Mouse (Mus musculus) erythroblast, embryonic 14.5 days (primary cell): ENCODE data around the gene Fbxw24. TPM values are rescaled to one million over a fixed set of nuclear protein-coding genes. Genes with fewer than 3 reads are reported as not detected.
"Not testable (repeated sequence)": the region's sequence is repeated elsewhere in the genome, so short reads cannot be mapped to it uniquely, and the experiment has no call there.

ENCODE experiments used
- H3K27me3 ChIP-seq: 2 replicates; pipeline ENCODE4 v1.6.1; 2012; ENCODE audit warnings: inconsistent platforms; ENCODE audit not compliant: control insufficient read depth
- H3K36me3 ChIP-seq: 2 replicates; pipeline ENCODE4 v1.6.1; 2012; ENCODE audit warnings: mild to moderate bottlenecking, inconsistent platforms; ENCODE audit not compliant: control insufficient read depth
- H3K4me1 ChIP-seq: 2 replicates; pipeline ENCODE4 v1.6.1; 2012; ENCODE audit warnings: inconsistent platforms; ENCODE audit not compliant: control insufficient read depth
- H3K4me3 ChIP-seq: replicated peaks from 2 replicates; pipeline ENCODE3; 2012; ENCODE audit warnings: moderate library complexity, mild to moderate bottlenecking, inconsistent platforms
- H3K9me3 ChIP-seq: 2 replicates; pipeline ENCODE4 v1.6.1; 2012; ENCODE audit warnings: low read length, inconsistent platforms, mixed read lengths; ENCODE audit not compliant: control insufficient read depth
- GATA1 ChIP-seq: IDR thresholded peaks from 2 replicates; pipeline ENCODE4 v1.6.1; 2012; ENCODE audit warnings: low read length, inconsistent platforms, mixed read lengths
- TAL1 ChIP-seq: IDR thresholded peaks from 3 replicates; pipeline ENCODE4 v1.6.1; 2012; ENCODE audit warnings: low read length, inconsistent platforms, mixed read lengths
- polyA plus RNA-seq: library from polyadenylated mRNA; stranded (reverse); fragments of >175 nt; gene quantifications from 2 replicates; pipeline ENCODE4 v1.2.3, GENCODE M21; 2012

The Fbxw24 gene
- not detected in 2 replicates for polyA plus RNA-seq

GRCm38 (mm10) chr9:109625957-109626356 lies at the start of gene Fbxw24:
TSS of gene Fbxw24 (minus strand) at chr9:109626057.
- not testable (repeated sequence) for H3K9me3 ChIP-seq, H3K4me1 ChIP-seq, H3K4me3 ChIP-seq, H3K27me3 ChIP-seq, H3K36me3 ChIP-seq

- H3K36me3 ChIP-seq, H3K4me1 ChIP-seq, H3K4me3 ChIP-seq, H3K27me3 ChIP-seq, H3K9me3 ChIP-seq: not testable (repeated sequence)
Observed at GRCm38 (mm10) chr9:109664552-109664951, 38.7 kb upstream of the Fbxw24 start, which contains the start of gene Fbxw25. TSS of gene Fbxw25 (minus strand) at chr9:109664652.

- H3K9me3 ChIP-seq, H3K27me3 ChIP-seq, H3K36me3 ChIP-seq, H3K4me3 ChIP-seq, H3K4me1 ChIP-seq: not testable (repeated sequence)
Observed at GRCm38 (mm10) chr9:109606837-109607236, 19.0 kb downstream of the Fbxw24 start.

- H3K4me1 ChIP-seq, H3K4me3 ChIP-seq, H3K36me3 ChIP-seq, H3K27me3 ChIP-seq: not testable (repeated sequence)
- peaks cover 10% of the 10 kb centered on the region for H3K9me3 ChIP-seq
Observed at GRCm38 (mm10) chr9:109602128-109602527, 23.7 kb downstream of the Fbxw24 start.

- peaks cover 13% of the 10 kb centered on the region for H3K9me3 ChIP-seq
- H3K4me3 ChIP-seq: no peak overlapping the region
- H3K4me1 ChIP-seq: no peaks in the 10 kb centered on the region
- no peaks in the 10 kb centered on the region for H3K27me3 ChIP-seq
- no peaks in the 10 kb centered on the region for H3K36me3 ChIP-seq
- TF ChIP-seq GATA1 (no peak), TAL1 (no peak)
Observed at GRCm38 (mm10) chr9:109597226-109597625, 28.6 kb downstream of the Fbxw24 start.

- Histone ChIP-seq H3K27me3 (no peaks in the 10 kb centered on the region), H3K4me3 (no peak overlapping the region), H3K36me3 (no peaks in the 10 kb centered on the region), H3K4me1 (no peaks in the 10 kb centered on the region), H3K9me3 (peaks cover 9% of the 10 kb centered on the region)
- TF ChIP-seq TAL1 (no peak), GATA1 (no peak)
Observed at GRCm38 (mm10) chr9:109594866-109595265, 31.0 kb downstream of the Fbxw24 start.

- not testable (repeated sequence) for H3K4me3 ChIP-seq, H3K4me1 ChIP-seq, H3K27me3 ChIP-seq, H3K9me3 ChIP-seq, H3K36me3 ChIP-seq
Observed at GRCm38 (mm10) chr9:109568162-109568561, 57.7 kb downstream of the Fbxw24 start, which contains the start of gene Fbxw15. TSS of gene Fbxw15 (minus strand) at chr9:109568262.

- TF ChIP-seq TAL1: no peak
- no peak for TF ChIP-seq GATA1
- Histone ChIP-seq H3K4me3 (no peak overlapping the region), H3K9me3 (peaks cover 6% of the 10 kb centered on the region; the same call in 1 of the 2 replicates), H3K27me3 (no peaks in the 10 kb centered on the region), H3K4me1 (no peaks in the 10 kb centered on the region), H3K36me3 (no peaks in the 10 kb centered on the region)
Observed at GRCm38 (mm10) chr9:109565546-109565945, 60.3 kb downstream of the Fbxw24 start.

GRCm38 (mm10) chr9:109562106-109562505 lies 63.8 kb downstream of the Fbxw24 start:
- not testable (repeated sequence) for H3K9me3 ChIP-seq, H3K4me3 ChIP-seq, H3K36me3 ChIP-seq, H3K4me1 ChIP-seq, H3K27me3 ChIP-seq

GRCm38 (mm10) chr9:109552483-109552882 lies 73.4 kb downstream of the Fbxw24 start:
- H3K36me3 ChIP-seq: no peaks in the 10 kb centered on the region
- TF ChIP-seq TAL1 (no peak), GATA1 (no peak)
- no peak overlapping the region for H3K4me3 ChIP-seq
- no peaks in the 10 kb centered on the region for H3K27me3 ChIP-seq
- H3K4me1 ChIP-seq: no peaks in the 10 kb centered on the region
- H3K9me3 ChIP-seq: peaks cover 3% of the 10 kb centered on the region; the same call in 1 of the 2 replicates

Other genes starting within 250 kb of the Fbxw24 start
- not detected in 2 replicates for gene Fbxw22, start 221.8 kb downstream of the Fbxw24 start, polyA plus RNA-seq
- gene Fbxw16, start 176.9 kb downstream of the Fbxw24 start, polyA plus RNA-seq: not detected in 2 replicates
- gene Fbxw19, start 130.2 kb downstream of the Fbxw24 start, polyA plus RNA-seq: 0.03 TPM in 1 of 2 replicates, not detected in the other
- not detected in 2 replicates for gene Fbxw15, start 57.8 kb downstream of the Fbxw24 start, polyA plus RNA-seq
- gene Fbxw25, start 38.6 kb upstream of the Fbxw24 start, polyA plus RNA-seq: not detected in 2 replicates
- not detected in 2 replicates for gene Fbxw18, start 76.6 kb upstream of the Fbxw24 start, polyA plus RNA-seq
- gene Fbxw26, start 120.0 kb upstream of the Fbxw24 start, polyA plus RNA-seq: not detected in 2 replicates
- not detected in 2 replicates for gene Fbxw27, start 164.6 kb upstream of the Fbxw24 start, polyA plus RNA-seq
- not detected in 2 replicates for gene Spink8, start 186.2 kb upstream of the Fbxw24 start, polyA plus RNA-seq
- 0.89 and 1.2 TPM in 2 replicates for gene Nme6, start 206.7 kb upstream of the Fbxw24 start, polyA plus RNA-seq
- 0.32 and 0.76 TPM in 2 replicates for gene Camp, start 223.6 kb upstream of the Fbxw24 start, polyA plus RNA-seq
- 1.5 and 1.6 TPM in 2 replicates for gene Cdc25a, start 249.5 kb upstream of the Fbxw24 start, polyA plus RNA-seq